Mouse (Mus musculus) C2C12 (cell line): Measurements from ENCODE around the gene Bsg.

ENCODE experiments used
- CTCF ChIP-seq: IDR thresholded peaks from one replicate; pipeline ENCODE4 v1.5.1; 2011; ENCODE audit not compliant: control insufficient read depth, insufficient read depth, insufficient read length
- MYOD1 ChIP-seq: IDR thresholded peaks from one replicate; pipeline ENCODE4 v1.6.1; 2011; ENCODE audit warnings: low read depth; ENCODE audit not compliant: control insufficient read depth, insufficient read length

GRCm38 (mm10) chr10:79746774-79747151, 42.5 kb downstream of the Bsg start:
- TF ChIP-seq CTCF (no peak), MYOD1 (no peak)
